Mouse (Mus musculus) right cerebral cortex, postnatal 36 days (tissue): ENCODE measurements at regions not wholly inside any gene's neighbourhood (a gene's known extent, or its start where the extent isn't known, plus 50 kb on each side); places are given as distances from the start of the nearest gene placed in this dataset.

ENCODE experiments used
- DNase-seq, 2 experiments: peaks; one replicate each; pipeline ENCODE4 v3.0.0; 2022; ENCODE audit warnings: low spot score in 2 of 2, mixed read lengths in 1 of 2

DNA sequence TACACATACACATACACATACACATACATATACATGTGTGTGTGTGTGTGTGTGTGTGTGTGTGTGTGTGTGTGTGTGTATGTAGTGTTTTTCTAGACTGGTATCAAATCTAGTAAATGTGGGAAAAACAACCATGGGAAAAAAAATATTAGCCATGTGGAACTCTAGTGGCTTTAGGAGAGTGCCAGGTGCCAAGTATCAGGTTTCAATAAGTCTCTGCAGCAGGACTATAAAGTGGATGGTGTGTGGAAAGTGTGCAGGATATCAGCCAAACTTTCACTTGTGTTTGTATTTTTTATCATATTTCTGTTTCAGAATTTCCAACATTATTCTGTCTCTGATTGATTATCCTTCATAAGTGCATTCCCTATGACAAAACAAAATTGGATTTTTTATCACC lies 653.3 kb upstream of the Fam98a start:
- no peak for DNase-seq

DNA sequence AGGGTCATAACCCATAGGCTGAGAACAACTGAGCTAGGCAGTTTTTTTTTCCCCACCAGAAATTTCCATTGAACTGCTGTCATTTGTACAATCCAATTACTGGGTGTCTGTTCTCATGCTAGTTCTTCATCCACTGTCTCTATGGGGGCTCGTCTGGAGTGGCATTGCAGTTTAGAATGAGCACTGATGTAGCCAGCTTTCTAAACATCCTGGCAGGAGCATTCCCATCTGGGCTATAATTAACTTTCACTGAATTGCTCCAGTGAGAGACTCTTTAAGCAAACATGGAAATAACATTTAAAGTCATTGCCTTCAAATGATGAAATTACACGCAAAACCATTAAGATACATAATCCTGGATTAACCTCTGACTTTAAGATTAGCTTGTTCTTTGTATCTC lies 633.1 kb upstream of the Fam98a start:
- DNase-seq, result no peak

DNA sequence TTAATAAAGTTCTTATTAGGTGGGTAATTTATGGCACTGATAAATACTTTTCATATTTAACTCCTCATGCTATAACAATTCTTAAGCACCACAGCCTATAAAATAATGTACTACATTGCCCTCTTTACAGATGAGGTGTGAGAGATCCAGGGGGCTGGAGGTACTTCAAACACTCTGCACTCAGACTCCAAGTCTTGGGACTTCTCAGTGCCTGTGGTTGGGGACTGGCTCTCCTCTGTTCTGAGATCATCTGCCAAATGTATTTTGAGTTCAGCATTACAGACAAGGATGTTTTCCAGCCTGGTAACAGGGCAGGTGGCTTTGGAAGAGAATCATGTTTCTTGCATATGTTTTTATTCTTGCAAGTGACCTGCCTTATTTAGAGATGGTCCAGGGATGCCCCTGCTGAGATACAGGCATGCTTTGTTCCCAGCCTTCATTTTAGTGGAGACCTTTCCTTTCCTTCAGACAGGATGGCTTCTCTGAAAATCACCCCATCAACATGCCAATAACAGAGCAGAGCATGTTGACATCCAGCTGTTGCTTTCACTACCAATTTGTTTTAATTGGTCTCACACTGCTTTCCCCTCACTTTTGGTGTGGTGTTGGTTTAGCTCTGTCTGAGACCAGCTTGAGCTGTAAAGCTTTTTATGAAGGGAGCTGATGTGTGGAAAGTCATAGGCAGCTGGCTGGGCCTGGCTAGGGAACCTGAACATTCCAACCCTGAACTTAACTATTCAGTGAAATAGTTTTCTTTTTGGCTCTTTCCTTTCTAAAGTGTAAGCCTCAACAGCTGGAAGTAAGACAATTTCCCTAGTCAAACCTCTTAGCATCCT lies 585.1 kb upstream of the Fam98a start:
- DNase-seq, result no peak

DNA sequence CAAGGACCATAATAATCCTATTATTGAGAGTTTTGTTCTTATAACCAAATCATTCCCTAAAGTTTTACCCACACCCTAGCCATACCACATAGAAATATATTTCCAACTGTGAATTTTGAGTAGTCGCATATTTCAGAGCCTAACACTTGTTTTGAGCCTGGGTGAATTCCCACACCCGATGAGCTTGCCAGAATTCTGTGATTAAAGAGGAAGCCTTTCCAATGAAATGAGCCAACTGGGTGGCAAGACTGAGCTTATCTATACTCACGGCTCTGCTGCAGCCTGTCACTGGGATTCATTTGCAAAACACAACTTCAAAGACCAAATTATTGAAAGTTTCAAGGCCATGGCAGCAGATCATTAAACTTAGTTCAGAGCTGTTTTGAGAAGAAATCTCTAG lies 582.3 kb upstream of the Fam98a start:
- no peak for DNase-seq

DNA sequence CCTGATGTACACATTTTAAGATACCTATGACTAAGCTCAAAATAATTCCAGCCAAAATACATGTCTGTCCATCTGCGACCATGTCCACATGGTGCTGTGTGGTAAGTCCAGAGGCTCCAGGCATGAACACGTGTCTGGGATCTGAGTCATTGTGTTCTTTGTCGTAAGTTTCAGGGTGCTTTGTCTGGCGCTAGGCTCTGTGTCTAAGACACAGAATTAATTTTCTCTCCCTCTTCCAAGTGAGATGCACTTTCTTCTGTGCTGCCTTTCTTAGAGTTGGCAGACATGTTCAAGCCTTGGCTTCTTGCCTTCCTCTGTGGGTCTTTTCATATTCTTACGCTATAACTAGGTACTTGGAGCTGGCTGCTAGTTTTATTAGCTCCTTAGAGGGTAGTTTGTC lies 573.5 kb upstream of the Fam98a start:
- DNase-seq, result peak; percentile 12 to 25

DNA sequence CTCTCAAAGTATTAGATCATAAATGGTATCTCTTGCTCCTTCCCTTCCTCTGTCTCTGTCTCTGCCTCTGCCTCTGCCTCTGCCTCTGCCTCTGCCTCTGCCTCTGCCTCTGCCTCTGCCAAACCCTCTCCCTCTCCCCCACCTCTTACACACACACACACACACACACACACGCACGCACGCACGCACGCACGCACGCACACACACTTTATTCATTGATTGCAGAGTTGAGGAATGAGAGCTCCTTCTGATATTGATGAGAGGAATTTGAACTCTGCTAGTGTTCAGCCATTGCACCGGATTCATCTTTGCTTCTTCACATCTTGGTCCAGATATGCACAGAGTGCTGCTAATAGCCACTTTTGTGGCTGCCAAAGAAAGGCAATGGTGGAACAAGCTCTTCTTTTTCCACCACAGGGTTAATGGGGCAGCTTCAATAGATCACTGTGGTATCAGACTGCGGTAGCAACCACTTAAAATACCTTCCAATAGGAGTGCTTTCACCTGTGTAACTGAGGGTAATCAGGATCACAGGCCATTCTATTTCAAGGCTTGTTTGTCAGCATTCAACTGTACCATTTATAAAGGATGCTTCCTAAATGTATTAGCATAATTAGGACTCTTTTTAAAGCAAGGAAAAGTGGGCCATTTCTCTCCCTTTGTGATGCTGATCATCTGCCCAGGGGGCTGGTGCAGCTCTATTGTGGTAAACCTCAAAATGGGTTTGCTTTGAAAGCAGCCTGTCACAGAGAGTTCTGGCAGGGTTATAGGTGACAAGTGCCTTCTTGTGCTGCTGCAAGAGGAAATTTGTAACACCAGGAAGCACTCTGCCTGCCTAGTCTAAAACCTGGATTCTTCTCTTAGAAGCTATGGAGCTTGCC lies 559.8 kb upstream of the Fam98a start:
- peak in 1 of 2 experiments; percentile 3 for DNase-seq

DNA sequence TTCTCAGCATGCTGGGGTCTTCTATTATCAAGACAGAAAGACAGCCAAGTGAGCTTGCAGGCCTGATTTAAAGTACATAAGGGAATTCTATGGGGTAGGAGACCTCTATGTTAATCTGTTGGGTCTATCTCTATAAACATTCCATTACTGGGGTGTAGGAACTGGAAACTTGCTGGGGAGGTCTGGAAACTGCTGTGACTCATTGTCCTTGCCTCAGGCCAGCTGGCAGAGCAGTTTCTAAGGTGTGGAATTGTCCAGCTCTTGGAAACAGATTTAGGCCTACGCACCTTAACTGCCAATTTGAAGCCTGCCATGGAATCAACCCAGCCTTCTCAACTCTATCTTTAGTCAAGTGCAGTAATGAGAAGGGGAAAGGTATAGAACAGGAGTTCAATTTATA lies 559.1 kb upstream of the Fam98a start:
- no peak for DNase-seq

DNA sequence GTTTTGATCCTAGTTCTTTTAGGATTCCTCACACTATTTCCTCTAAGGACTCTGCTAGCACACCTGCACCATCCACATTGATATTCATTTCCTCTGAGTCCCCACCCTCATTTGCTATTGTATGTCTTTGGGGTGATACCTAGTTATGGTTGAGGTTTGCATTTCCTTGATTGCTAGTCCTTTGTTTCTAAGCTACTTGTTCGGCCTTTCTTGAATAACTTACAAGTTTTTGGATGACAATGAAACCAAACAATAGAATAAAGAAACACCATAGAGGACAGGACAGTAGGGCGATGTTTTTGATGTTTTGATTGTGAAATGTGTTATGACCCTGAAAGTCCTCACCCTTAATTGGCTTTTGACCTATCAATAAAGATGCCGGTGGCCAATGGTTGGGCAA lies 531.8 kb upstream of the Fam98a start:
- DNase-seq, result no peak

DNA sequence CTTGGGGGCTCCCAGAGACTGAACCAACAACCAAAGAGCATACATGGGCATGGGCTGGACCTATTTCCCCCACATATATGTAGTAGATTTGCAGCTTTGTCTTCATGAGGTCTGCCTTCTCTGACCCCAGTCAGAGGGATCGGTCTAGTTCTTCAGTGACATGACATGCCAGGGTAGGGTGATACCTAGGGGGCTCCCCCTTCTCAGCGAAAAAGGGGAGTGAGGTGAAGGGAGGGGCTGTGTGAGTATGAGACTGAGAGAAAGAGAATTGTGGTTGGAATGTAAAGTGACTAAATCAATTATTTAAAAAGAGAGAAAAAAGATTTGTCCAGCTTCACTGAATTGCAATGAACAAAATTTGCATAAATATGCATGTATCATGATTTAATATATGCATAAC lies 530.0 kb upstream of the Fam98a start:
- DNase-seq, result no peak

DNA sequence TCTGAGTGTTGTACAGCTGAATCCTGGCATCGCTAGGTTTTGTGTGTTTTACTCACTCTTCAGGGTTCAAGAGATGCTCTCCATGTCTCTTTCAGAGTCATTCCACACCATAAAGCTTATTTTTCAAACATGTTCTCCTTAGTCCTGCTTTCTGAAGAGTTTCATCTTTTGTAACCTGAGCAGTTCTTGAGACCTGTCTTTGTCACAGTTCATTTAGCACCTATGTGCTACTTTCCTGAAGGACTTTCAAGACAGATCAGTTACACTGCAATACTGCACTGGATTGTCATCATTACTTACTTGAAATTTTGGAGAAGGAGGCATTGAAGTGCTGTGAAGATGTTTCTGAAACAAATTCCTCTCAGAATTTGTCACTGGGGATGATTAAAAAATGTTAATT lies 494.7 kb upstream of the Fam98a start:
- DNase-seq, result no peak

DNA sequence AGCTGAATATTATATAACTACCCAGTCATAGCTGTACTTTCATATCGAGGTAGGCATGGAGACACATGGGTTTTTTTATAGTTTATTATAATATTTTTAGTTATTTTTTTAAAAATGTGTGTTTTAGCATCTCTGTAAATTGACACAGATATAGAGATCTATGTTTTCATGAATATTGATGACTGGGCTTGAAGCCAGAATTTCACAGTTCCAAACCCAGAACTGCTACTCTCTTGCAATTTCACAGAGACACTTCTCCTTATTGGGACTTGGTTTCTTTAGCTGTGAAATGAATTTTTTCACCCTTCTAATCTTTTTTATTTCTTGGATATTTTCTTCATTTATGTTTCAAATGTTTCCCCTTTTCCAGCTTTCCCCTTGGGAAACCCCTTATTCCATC lies 481.0 kb upstream of the Fam98a start:
- DNase-seq, result no peak

DNA sequence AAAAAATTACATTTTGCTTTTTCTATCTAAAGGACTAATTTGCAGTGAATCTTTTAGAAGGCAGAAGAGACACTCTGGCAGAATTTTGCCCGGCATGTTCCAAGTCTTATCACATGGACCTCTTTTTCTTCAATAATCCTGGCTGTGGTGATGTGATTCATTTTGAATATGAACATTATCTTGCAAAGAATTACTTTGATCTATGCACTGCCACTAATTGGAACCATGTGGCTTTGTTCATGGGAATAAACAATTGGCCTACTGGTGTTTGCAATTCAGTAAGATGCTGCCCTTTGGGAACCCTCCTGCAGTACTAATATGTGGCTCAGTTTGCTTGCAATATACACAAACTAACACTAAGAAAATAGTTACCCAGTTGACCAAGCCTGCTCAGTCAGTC lies 456.3 kb upstream of the Fam98a start:
- DNase-seq, result no peak

DNA sequence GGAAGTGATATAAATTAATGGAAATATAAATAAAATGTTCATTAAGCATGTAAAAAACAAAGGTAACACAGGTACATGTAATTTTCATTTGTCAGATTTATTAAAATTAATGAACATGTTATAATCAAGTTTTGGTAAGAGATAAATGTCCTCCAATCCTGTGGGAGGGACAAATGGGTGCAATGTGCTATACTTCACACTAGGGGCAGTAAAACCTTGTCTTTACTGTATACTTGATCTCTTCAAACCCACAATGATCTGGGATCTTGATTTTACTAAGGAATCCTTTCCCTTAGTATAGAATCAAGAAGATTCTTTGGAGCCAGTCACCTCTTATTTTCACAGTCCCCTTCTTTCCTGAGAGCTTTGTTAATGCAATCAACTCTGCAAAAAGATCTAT lies 451.1 kb upstream of the Fam98a start:
- DNase-seq, result no peak

DNA sequence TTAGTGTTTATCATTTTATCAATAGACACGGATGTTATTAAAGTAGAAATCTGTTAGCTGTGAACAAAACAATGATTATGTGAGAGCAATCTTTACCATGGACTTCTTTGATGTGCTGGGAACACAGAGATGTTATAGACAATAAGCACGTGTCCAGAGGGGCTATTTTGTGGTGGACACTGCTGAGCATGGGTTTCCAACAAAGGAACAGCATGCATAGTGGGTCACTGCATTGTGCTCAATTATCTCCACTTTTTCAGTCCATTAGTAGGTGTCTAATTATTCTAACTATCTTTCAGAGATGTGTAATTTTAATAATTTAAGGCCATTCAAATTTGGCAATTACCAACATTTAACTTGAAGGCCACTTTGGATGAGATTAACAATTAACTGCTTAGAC lies 409.6 kb upstream of the Fam98a start:
- DNase-seq, result no peak

DNA sequence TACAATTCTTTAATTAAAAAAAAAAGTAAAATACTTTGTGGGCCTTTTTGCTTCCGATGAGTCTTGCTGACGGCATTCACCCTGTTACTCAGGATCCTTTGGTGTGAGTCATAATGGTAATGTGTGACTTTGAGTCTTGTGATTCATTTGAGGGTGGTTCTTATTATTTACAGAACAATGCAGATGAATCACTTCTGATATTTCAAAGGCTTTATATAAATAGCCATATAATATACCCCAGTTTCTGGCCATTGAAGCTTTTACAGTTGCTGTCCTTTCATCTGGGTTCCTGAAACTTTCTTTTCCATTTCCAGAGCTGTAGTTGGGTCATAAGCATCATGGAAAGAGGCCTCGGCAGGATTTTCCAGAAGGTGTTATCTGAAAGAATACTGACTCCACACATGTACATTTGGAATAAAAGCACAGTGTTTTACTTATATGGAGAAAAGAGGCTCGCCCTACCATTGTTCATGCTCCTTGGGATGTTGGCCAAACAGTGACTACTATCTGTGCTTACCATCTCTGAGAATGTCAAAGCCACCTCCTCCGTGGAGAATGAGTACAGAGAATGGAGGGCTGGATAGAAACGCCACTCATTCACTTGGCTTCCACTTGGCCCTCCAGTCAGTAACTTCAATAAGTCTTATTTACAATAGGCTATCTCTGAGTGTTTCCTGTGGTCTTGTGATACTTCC lies 385.1 kb upstream of the Fam98a start:
- DNase-seq, result peak in 1 of 2 experiments; percentile 5

DNA sequence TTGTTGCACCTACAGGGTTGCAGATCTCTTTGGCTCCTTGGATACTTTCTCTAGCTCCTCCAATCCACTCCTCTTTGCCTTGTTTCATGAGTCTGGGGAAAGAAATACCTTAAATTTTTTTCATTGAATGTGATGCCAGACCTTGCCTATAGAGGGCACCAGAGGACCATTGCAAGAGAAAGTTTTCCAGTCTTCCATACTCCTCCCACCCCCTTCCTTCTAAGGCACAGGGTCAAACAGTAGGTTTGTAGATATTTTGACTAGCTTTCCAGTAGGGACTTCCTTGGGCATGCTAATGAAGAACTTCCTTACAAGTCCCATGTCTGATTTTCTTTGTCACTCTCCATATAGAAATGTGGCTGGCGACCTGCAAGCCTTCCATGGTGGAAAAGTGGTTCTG lies 379.3 kb upstream of the Fam98a start:
- DNase-seq, result no peak

DNA sequence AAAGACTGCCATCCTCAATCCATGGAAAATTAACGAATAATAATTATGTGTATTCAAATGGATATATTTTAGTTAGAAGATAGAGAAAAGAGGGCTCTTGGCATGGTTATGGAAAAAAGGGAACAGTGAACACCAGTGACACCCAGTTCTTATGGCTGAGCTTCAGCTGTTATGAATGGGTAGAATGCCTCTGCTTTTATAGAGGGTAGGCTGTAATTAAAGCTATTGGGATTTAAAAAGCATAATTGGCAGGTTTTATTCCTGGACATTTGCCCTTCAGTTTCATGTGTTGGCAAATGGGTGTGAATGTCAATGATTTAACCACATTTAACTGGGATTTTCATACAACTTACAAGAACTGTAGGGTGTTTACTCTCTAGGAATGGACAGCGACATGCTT lies 368.5 kb upstream of the Fam98a start:
- no peak for DNase-seq

DNA sequence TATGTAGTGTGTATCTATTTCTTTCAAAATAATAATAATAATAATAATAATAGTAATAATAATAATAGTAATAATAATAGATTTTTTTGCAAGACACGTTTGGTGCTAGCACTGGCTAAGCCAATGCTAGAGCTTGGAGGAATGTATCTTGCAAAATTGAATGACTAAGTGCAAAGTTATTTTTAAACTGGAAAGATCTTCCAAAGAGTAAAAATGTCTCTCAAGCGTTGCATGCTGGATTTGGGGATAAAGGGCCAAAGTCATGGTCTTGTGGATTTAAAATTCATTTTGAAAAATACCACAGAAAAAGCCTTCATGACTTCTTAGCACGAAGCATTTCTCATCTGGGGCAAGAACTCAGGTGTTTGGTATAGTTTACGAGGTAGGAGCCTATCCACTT lies 365.3 kb upstream of the Fam98a start:
- DNase-seq, result no peak

DNA sequence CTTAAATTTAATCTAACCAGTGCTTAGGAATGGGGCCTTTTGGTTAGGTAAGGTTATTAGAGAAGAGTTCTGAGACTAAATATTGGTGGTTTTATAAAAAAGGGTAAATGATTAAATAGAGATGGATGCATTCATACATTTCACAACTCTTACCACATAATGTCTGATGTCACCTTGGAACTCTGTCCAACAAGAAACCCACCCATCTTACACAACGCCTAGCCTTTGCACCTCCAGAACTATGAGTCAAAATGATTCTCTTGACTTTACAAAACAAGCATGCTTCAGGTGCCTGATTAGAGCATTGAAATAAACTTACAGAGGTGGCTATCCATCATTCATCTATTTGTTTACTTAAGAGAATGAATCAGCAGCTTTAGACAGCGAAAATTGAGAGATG lies 364.8 kb upstream of the Fam98a start:
- DNase-seq, result no peak

DNA sequence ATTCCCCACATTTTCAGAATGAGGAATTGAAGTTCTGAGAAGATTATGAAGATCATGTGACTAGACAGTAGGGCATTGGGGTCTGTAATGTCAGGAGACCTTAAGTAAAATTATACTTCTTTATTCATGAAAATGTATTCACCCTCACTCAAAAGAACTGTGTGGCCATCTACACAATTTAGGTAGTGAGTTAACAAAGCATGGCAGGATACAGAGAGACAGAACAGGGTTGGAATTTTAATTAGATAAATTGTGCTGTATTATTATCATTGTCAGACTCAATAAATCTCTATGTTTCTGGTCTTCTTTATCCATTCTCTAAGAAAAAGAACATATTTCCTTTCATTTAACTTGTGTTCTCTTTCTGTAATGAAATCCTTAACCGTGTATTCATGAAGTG lies 363.5 kb upstream of the Fam98a start:
- no peak for DNase-seq

DNA sequence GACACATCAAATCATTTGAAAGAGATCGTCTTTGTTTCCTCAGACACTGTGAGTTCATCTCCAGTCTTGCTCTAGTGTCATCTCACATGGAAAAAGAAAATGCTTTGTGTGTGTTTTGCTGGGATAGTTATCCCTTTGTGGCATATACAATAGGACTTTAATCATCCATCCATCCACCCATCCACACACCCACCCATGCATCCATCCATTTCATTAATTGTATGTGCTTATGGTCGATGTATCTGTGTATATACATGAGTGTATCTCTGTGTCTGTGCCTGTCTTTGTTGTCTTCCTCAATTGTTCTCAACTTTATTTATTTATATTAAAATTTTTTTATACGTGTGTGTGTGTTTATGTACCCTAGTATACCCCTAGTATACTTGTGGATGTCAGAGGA lies 355.3 kb upstream of the Fam98a start:
- no peak for DNase-seq

DNA sequence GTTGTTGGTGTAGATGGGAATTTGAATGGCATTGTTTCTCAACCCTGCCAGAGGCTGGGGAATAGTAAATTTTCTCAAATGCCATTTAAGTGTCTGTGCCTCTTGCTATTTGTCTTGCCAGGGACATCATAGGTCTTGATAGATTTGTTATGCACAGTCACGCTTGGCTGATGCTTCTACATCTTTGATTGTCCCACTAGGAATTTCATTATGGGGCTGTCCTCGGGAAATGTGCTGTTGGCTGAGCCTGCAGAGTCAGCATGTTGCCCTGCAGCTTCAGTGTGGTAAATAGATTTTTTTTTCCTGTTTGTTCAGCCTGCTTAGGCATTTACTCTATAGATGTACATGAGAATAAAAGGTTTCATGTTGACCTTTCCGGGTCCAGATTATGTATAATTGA lies 354.9 kb upstream of the Fam98a start:
- no peak for DNase-seq

DNA sequence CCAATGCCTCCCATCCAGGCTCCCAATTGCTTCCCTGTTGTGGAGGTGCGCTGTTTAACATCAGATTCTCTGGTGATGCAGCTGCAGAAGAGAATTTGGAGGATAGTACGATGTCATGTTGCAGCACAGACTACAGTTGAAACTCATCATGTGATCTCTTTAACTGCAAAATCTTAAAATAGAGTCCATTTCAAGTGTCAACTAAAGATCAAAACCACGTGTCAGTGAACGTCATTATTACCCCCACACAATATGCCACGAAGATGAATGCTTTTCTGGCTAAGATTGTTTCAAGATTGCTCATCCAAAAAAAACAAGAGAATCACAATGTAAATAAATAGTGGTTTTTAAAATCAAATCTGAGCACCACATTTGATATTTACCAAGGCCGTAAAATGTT lies 343.7 kb upstream of the Fam98a start:
- DNase-seq, result no peak
